Mouse (Mus musculus) megakaryocyte, embryonic 14.5 days (primary cell): Measurements from ENCODE around the gene Itprip.
"Not testable (repeated sequence)": the region's sequence is repeated elsewhere in the genome, so short reads cannot be mapped to it uniquely, and the experiment has no call there.

Experiments used
- FLI1 ChIP-seq: IDR thresholded peaks from 2 replicates; pipeline ENCODE4 v1.6.1; 2012; ENCODE audit warnings: low read length, inconsistent platforms, mixed read lengths
- GATA1 ChIP-seq: IDR thresholded peaks from 3 replicates; pipeline ENCODE4 v1.6.1; 2012; ENCODE audit warnings: mixed read lengths, low read length, inconsistent platforms, borderline replicate concordance

GRCm38 (mm10) chr19:47852131-47852530 is 67.0 kb downstream of the Itprip start:
- TF ChIP-seq GATA1, FLI1: not testable (repeated sequence)
